In the genomic region with DNA sequence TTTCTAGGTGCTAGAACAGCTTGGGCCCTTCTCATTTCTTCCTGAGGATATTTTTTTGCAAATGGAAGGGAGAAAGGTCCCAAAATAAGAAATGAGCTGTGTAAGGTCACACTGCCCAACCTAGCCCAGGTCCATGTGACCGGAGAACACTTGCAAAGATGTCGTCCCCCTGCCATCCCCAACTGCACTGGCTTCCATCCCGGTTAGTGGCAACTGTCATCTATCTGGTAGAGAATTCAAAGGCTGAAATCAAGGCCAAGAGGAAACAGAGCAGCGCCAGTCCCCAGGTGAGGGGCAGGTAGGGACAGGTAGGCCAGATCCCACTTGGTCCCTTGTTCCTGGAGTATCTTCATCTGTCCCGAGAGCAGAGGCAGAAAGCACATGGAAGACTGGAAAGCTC, we compare ENCODE assay signal across 23 mouse cellular contexts.
DNase-seq lines count a peak whose midpoint lies in the region; ATAC-seq and TF ChIP-seq lines count a peak whose summit lies in the region.
"Had no signal": no experiment of that assay in that cellular context is flagged by ENCODE, and none has a peak within 500 bp of the region (broad histone marks: within the 10 kb centered on the region; RNA-seq: fewer than 3 reads in every experiment).

No protein-coding gene starts in this region.

- TF ChIP-seq CTCF in hindbrain, postnatal 0 days (IDR thresholded peaks at IDR 0.05; ENCODE audit: low read depth), result no peak
- no peak for TF ChIP-seq CTCF in MEL (IDR thresholded peaks at IDR 0.05 in 2 of 3, conservative IDR thresholded peaks at IDR 0.05 in 1 of 3; ENCODE audit: control insufficient read depth in 1 of 3, insufficient read depth in 1 of 3, low read depth in 2 of 3, low read length in 3 of 3, poor library complexity in 1 of 3, severe bottlenecking in 1 of 3)

- H3K27me3 ChIP-seq in hindbrain, embryonic 11.5 days (ENCODE audit: control insufficient read depth, insufficient read depth, low read length), result peaks cover 5% of the 10 kb centered on the region
- no peaks in the 10 kb centered on the region for H3K27me3 ChIP-seq in hindbrain, postnatal 0 days (ENCODE audit: insufficient read depth, low read length)
- no peaks in the 10 kb centered on the region for H3K27me3 ChIP-seq in MEL (ENCODE audit: control insufficient read depth in 1 of 2, insufficient read depth in 2 of 2, low read length in 2 of 2)
- no peaks in the 10 kb centered on the region for H3K27me3 ChIP-seq in midbrain, embryonic 13.5 days
- H3K27me3 ChIP-seq: limb, embryonic 15.5 days; lung, embryonic 15.5 days had no signal

- no peaks in the 10 kb centered on the region for H3K9me3 ChIP-seq in hindbrain, embryonic 11.5 days (ENCODE audit: control insufficient read depth, low read length)
- no peaks in the 10 kb centered on the region for H3K9me3 ChIP-seq in hindbrain, postnatal 0 days (ENCODE audit: low read length)
- no peaks in the 10 kb centered on the region for H3K9me3 ChIP-seq in MEL (replicated peaks; ENCODE audit: insufficient read depth, low read length)
- no peaks in the 10 kb centered on the region for H3K9me3 ChIP-seq in midbrain, embryonic 13.5 days
- H3K9me3 ChIP-seq: hindbrain, embryonic 12.5 days; limb, embryonic 15.5 days; lung, embryonic 15.5 days had no signal

- TF ChIP-seq EP300 in MEL (IDR thresholded peaks at IDR 0.05; ENCODE audit: low read depth in 1 of 2, low read length in 2 of 2), result no peak

- WGBS in hindbrain, embryonic 11.5 days, result 74% methylated on average over 5 of the region's 5 CpGs
- WGBS in hindbrain, postnatal 0 days, result 81% methylated on average over 5 of the region's 5 CpGs
- 87% methylated on average over 5 of the region's 5 CpGs for WGBS in midbrain, embryonic 13.5 days

- no peak overlapping the region for H3K4me3 ChIP-seq in hindbrain, embryonic 11.5 days (ENCODE audit: low read depth, low read length)
- no peak overlapping the region for H3K4me3 ChIP-seq in hindbrain, postnatal 0 days (ENCODE audit: low read length)
- H3K4me3 ChIP-seq in MEL (ENCODE audit: control insufficient read depth in 1 of 2, insufficient read depth in 1 of 2, low read depth in 2 of 2, low read length in 2 of 2), result no peak overlapping the region
- H3K4me3 ChIP-seq in midbrain, embryonic 13.5 days (replicated peaks), result no peak overlapping the region
- H3K4me3 ChIP-seq: heart, adult 2 months; hindbrain, embryonic 12.5 days; layer of hippocampus, adult 2 months; limb, embryonic 15.5 days; lung, embryonic 15.5 days had no signal

- TF ChIP-seq POLR2A in MEL (IDR thresholded peaks at IDR 0.05; ENCODE audit: control insufficient read depth in 1 of 2, insufficient read depth in 1 of 2, low read depth in 1 of 2, low read length in 2 of 2, poor library complexity in 1 of 2), result no peak

- peak; percentile 51 to 54 for DNase-seq in cerebellum, postnatal 10 days
- DNase-seq in cerebellum, postnatal 4 days (ENCODE audit: low spot score in 2 of 2), result no peak
- DNase-seq in hindbrain, embryonic 11.5 days (ENCODE audit: low spot score), result no peak
- DNase-seq in hindbrain, postnatal 0 days (ENCODE audit: low spot score), result no peak
- no peak for DNase-seq in MEL (ENCODE audit: low read depth, low spot score)
- DNase-seq in adrenal gland, postnatal 10 days, result no peak
- DNase-seq in spleen, postnatal 10 days (ENCODE audit: low spot score in 2 of 2), result no peak
- DNase-seq: adrenal gland, postnatal 25 days; cerebellum, adult 11-12 months; cerebellum, postnatal 25 days; gastrocnemius, postnatal 14 days; heart, adult 2 months; kidney, adult 8-10 months; kidney, postnatal 14 days; layer of hippocampus, postnatal 36 days; lung, postnatal 4 days; thymus, postnatal 14 days had no signal

- no peak for TF ChIP-seq RAD21 in MEL (IDR thresholded peaks at IDR 0.05; ENCODE audit: low read depth, low read length)

- H3K79me2 ChIP-seq in MEL (ENCODE audit: control insufficient read depth, insufficient read depth, low read length, poor library complexity), result peaks cover 27% of the 10 kb centered on the region

- no peak for ATAC-seq in hindbrain, embryonic 11.5 days (ENCODE audit: low FRiP score)
- ATAC-seq in hindbrain, postnatal 0 days, result no peak
- ATAC-seq in midbrain, embryonic 13.5 days, result no peak
- ATAC-seq: activated CD4-positive, CD25-positive, alpha-beta regulatory T cell, adult 4 months had no signal

- no peaks in the 10 kb centered on the region for H3K36me3 ChIP-seq in hindbrain, embryonic 11.5 days (ENCODE audit: control insufficient read depth, insufficient read depth, low read length)
- no peaks in the 10 kb centered on the region for H3K36me3 ChIP-seq in hindbrain, postnatal 0 days (ENCODE audit: insufficient read depth, low read length)
- peaks cover 0 to 44% of the 10 kb centered on the region in 2 experiments; a peak in 2 of 4 replicates for H3K36me3 ChIP-seq in MEL (ENCODE audit: control insufficient read depth in 1 of 2, insufficient read depth in 2 of 2, low read length in 2 of 2)
- no peaks in the 10 kb centered on the region for H3K36me3 ChIP-seq in midbrain, embryonic 13.5 days
- H3K36me3 ChIP-seq: hindbrain, embryonic 12.5 days; limb, embryonic 15.5 days; lung, embryonic 15.5 days had no signal

- H3K27ac ChIP-seq in hindbrain, embryonic 11.5 days (ENCODE audit: low read depth, low read length), result peak overlapping the region; percentile 68; the same call in 1 of the 2 replicates
- no peak overlapping the region for H3K27ac ChIP-seq in hindbrain, postnatal 0 days
- peak overlapping the region; percentile 99 for H3K27ac ChIP-seq in MEL (ENCODE audit: control insufficient read depth, low read depth, low read length)
- H3K27ac ChIP-seq in midbrain, embryonic 13.5 days, result peak overlapping the region; percentile 92
- H3K27ac ChIP-seq: heart, adult 2 months; limb, embryonic 15.5 days; lung, embryonic 15.5 days had no signal

- peaks cover 17% of the 10 kb centered on the region for H3K4me1 ChIP-seq in hindbrain, embryonic 11.5 days (replicated peaks; ENCODE audit: control insufficient read depth, insufficient read depth, low read length)
- H3K4me1 ChIP-seq in hindbrain, postnatal 0 days (ENCODE audit: insufficient read depth, low read length), result peaks cover 10% of the 10 kb centered on the region
- H3K4me1 ChIP-seq in MEL (ENCODE audit: control insufficient read depth in 1 of 2, insufficient read depth in 2 of 2, low read length in 2 of 2), result peaks cover 29 to 55% of the 10 kb centered on the region in 2 experiments
- peaks cover 55% of the 10 kb centered on the region for H3K4me1 ChIP-seq in midbrain, embryonic 13.5 days (replicated peaks)

- no peak overlapping the region for H3K9ac ChIP-seq in hindbrain, embryonic 11.5 days (ENCODE audit: low read depth, low read length)
- H3K9ac ChIP-seq in hindbrain, postnatal 0 days (replicated peaks; ENCODE audit: low read length), result no peak overlapping the region
- H3K9ac ChIP-seq in MEL (ENCODE audit: control insufficient read depth, low read depth, low read length, poor library complexity, severe bottlenecking), result peak overlapping the region; percentile 88
- H3K9ac ChIP-seq in midbrain, embryonic 13.5 days (replicated peaks), result no peak overlapping the region
- H3K9ac ChIP-seq: hindbrain, embryonic 12.5 days; limb, embryonic 15.5 days; lung, embryonic 15.5 days had no signal

- H3K4me2 ChIP-seq in hindbrain, embryonic 11.5 days (replicated peaks; ENCODE audit: low read depth, low read length), result no peak overlapping the region
- H3K4me2 ChIP-seq in hindbrain, postnatal 0 days (ENCODE audit: low read depth, low read length), result no peak overlapping the region
- no peak overlapping the region for H3K4me2 ChIP-seq in midbrain, embryonic 13.5 days (replicated peaks)
- H3K4me2 ChIP-seq: hindbrain, embryonic 12.5 days; limb, embryonic 15.5 days; lung, embryonic 15.5 days had no signal

TF ChIP-seq in MEL, 35 proteins besides CTCF, POLR2A, EP300 and RAD21:
- no peak for TF ChIP-seq NRF1 (IDR thresholded peaks at IDR 0.05; ENCODE audit: insufficient read depth, low read depth, low read length, poor library complexity, severe bottlenecking)
- TF ChIP-seq SMC3 (IDR thresholded peaks at IDR 0.05; ENCODE audit: low read depth, low read length), result no peak
- no peak for TF ChIP-seq CHD1 (IDR thresholded peaks at IDR 0.05; ENCODE audit: low read depth, low read length)
- no peak for TF ChIP-seq USF1 (IDR thresholded peaks at IDR 0.05; ENCODE audit: low read depth, low read length)
- no peak for TF ChIP-seq HCFC1 (IDR thresholded peaks at IDR 0.05; ENCODE audit: low read depth, low read length)
- TF ChIP-seq USF2 (IDR thresholded peaks at IDR 0.05; ENCODE audit: borderline replicate concordance in 1 of 2, insufficient read depth in 1 of 2, low read depth in 1 of 2, low read length in 2 of 2), result no peak
- no peak for TF ChIP-seq RCOR1 (IDR thresholded peaks at IDR 0.05; ENCODE audit: low read depth, low read length)
- TF ChIP-seq KAT2A (conservative IDR thresholded peaks at IDR 0.05; ENCODE audit: low read depth, low read length), result no peak
- no peak for TF ChIP-seq CHD2 (IDR thresholded peaks at IDR 0.05; ENCODE audit: low read length)
- no peak for TF ChIP-seq MAZ (IDR thresholded peaks at IDR 0.05; ENCODE audit: low read depth, low read length)
- no peak for TF ChIP-seq MAX (IDR thresholded peaks at IDR 0.05; ENCODE audit: low read length)
- TF ChIP-seq ZNF384 (IDR thresholded peaks at IDR 0.05; ENCODE audit: low read depth, low read length), result no peak
- TF ChIP-seq JUND (IDR thresholded peaks at IDR 0.05; ENCODE audit: low read depth, low read length), result no peak
- no peak for TF ChIP-seq ZMIZ1 (IDR thresholded peaks at IDR 0.05; ENCODE audit: low read depth, low read length)
- TF ChIP-seq MYC (IDR thresholded peaks at IDR 0.05; ENCODE audit: low read depth, low read length), result no peak
- TF ChIP-seq ZC3H11A (IDR thresholded peaks at IDR 0.05; ENCODE audit: low read depth, low read length), result no peak
- TF ChIP-seq TAL1 (IDR thresholded peaks at IDR 0.05; ENCODE audit: low read length), result no peak
- TF ChIP-seq SIN3A (IDR thresholded peaks at IDR 0.05; ENCODE audit: low read length), result no peak
- no peak for TF ChIP-seq MAFK (IDR thresholded peaks at IDR 0.05; ENCODE audit: borderline replicate concordance, low read depth, low read length)
- TF ChIP-seq ZKSCAN1 (IDR thresholded peaks at IDR 0.05; ENCODE audit: low read depth, low read length), result no peak

Comparison
In these comparisons a context has a peak if more than half of its experiments do, and no peak if none do; other contexts are left out.
1. DNase-seq: peak in cerebellum, postnatal 10 days (2 of 2); none in cerebellum, postnatal 4 days (0 of 2), hindbrain, embryonic 11.5 days (single experiment), hindbrain, postnatal 0 days (single experiment), MEL (single experiment), adrenal gland, postnatal 10 days (single experiment) and spleen, postnatal 10 days (0 of 2).